Mouse (Mus musculus) MEL (cell line): ENCODE measurements around the gene Gata2. TPM values are rescaled to one million over a fixed set of nuclear protein-coding genes. Genes with fewer than 3 reads are reported as not detected.

ENCODE experiments used
- DNase-seq: peaks from one replicate; pipeline ENCODE4 v3.0.0; 2011; ENCODE audit warnings: low read depth, low spot score
- H3K27ac ChIP-seq: 2 replicates; pipeline ENCODE4 v1.5.1; 2012; ENCODE audit warnings: low read depth, mild to moderate bottlenecking, control low read depth, low read length, moderate library complexity; ENCODE audit not compliant: control insufficient read depth
- H3K27me3 ChIP-seq, 2 experiments: fragments of 150-350 bp in 1 of 2; sonication (generic) in 1 of 2; 2 replicates each; pipeline ENCODE4 v1.6.1; 2012; ENCODE audit warnings: low read length in 2 of 2, mild to moderate bottlenecking in 2 of 2, improper control_type of control experiment in 1 of 2, moderate library complexity in 1 of 2; ENCODE audit not compliant: insufficient read depth in 2 of 2, control insufficient read depth in 1 of 2
- H3K36me3 ChIP-seq, 2 experiments: 2 replicates each; pipeline ENCODE4 v1.6.1; 2012 to 2014; ENCODE audit warnings: low read length in 2 of 2, improper control_type of control experiment in 1 of 2, inconsistent platforms in 1 of 2, mild to moderate bottlenecking in 1 of 2; ENCODE audit not compliant: insufficient read depth in 2 of 2, control insufficient read depth in 1 of 2
- H3K4me1 ChIP-seq, 2 experiments: fragments of 150-350 bp in 1 of 2; sonication (generic) in 1 of 2; 2 replicates each; pipeline ENCODE4 v1.6.1; 2012; ENCODE audit warnings: low read length in 2 of 2, improper control_type of control experiment in 1 of 2, mild to moderate bottlenecking in 1 of 2; ENCODE audit not compliant: insufficient read depth in 2 of 2, control insufficient read depth in 1 of 2
- H3K4me3 ChIP-seq, 2 experiments: fragments of 150-350 bp in 1 of 2; sonication (generic) in 1 of 2; 2 replicates each; pipeline ENCODE4 v1.5.1; 2012; ENCODE audit warnings: low read depth in 2 of 2, low read length in 2 of 2, mild to moderate bottlenecking in 2 of 2, moderate library complexity in 2 of 2, control low read depth in 1 of 2, improper control_type of control experiment in 1 of 2; ENCODE audit not compliant: control insufficient read depth in 1 of 2, insufficient read depth in 1 of 2
- H3K79me2 ChIP-seq: 2 replicates; pipeline ENCODE4 v1.6.1; 2012; ENCODE audit warnings: mild to moderate bottlenecking, low read length, moderate library complexity; ENCODE audit not compliant: control insufficient read depth, poor library complexity, insufficient read depth
- H3K9ac ChIP-seq: 2 replicates; pipeline ENCODE4 v1.6.1; 2012; ENCODE audit warnings: low read depth, mild to moderate bottlenecking, control low read depth, low read length, moderate library complexity; ENCODE audit not compliant: control insufficient read depth, poor library complexity, severe bottlenecking
- H3K9me3 ChIP-seq: fragments of 150-350 bp; sonication (generic); replicated peaks from 2 replicates; pipeline ENCODE4 v1.6.1; 2012; ENCODE audit warnings: mild to moderate bottlenecking, low read length, improper control_type of control experiment, moderate library complexity; ENCODE audit not compliant: insufficient read depth
- BHLHE40 ChIP-seq: IDR thresholded peaks from 2 replicates; pipeline ENCODE4 v1.6.1; 2012; ENCODE audit warnings: low read depth, mild to moderate bottlenecking, inconsistent platforms, low read length, improper control_type of control experiment, borderline replicate concordance
- CHD1 ChIP-seq: IDR thresholded peaks from 2 replicates; pipeline ENCODE4 v1.6.1; 2012; ENCODE audit warnings: low read depth, mild to moderate bottlenecking, inconsistent platforms, low read length, improper control_type of control experiment
- CHD2 ChIP-seq: IDR thresholded peaks from 2 replicates; pipeline ENCODE4 v1.6.1; 2011; ENCODE audit warnings: low read length, improper control_type of control experiment
- ELF1 ChIP-seq: IDR thresholded peaks from 2 replicates; pipeline ENCODE4 v1.6.1; 2014; ENCODE audit warnings: low read depth, mild to moderate bottlenecking, inconsistent platforms, low read length, improper control_type of control experiment, moderate library complexity
- EP300 ChIP-seq, 2 experiments: IDR thresholded peaks; 2 replicates each; pipeline ENCODE4 v1.6.1; 2011; ENCODE audit warnings: improper control_type of control experiment in 2 of 2, low read length in 2 of 2, low read depth in 1 of 2, mild to moderate bottlenecking in 1 of 2
- ETS1 ChIP-seq: IDR thresholded peaks from 2 replicates; pipeline ENCODE4 v1.6.1; 2012; ENCODE audit warnings: low read depth, mild to moderate bottlenecking, inconsistent platforms, low read length, improper control_type of control experiment, moderate library complexity
- GABPA ChIP-seq: IDR thresholded peaks from 2 replicates; pipeline ENCODE4 v1.6.1; 2012; ENCODE audit warnings: low read depth, mild to moderate bottlenecking, inconsistent platforms, low read length, improper control_type of control experiment, moderate library complexity
- GATA1 ChIP-seq: IDR thresholded peaks from 2 replicates; pipeline ENCODE4 v1.6.1; 2011; ENCODE audit warnings: low read depth, low read length, improper control_type of control experiment
- HCFC1 ChIP-seq: IDR thresholded peaks from 2 replicates; pipeline ENCODE4 v1.6.1; 2012; ENCODE audit warnings: low read depth, mild to moderate bottlenecking, inconsistent platforms, low read length, improper control_type of control experiment, moderate library complexity
- JUND ChIP-seq: IDR thresholded peaks from 2 replicates; pipeline ENCODE4 v1.6.1; 2011; ENCODE audit warnings: low read depth, mild to moderate bottlenecking, improper control_type of control experiment, low read length
- KAT2A ChIP-seq: conservative IDR thresholded peaks from 2 replicates; pipeline ENCODE4 v1.6.1; 2012; ENCODE audit warnings: low read depth, low read length, improper control_type of control experiment, inconsistent platforms
- MAX ChIP-seq: IDR thresholded peaks from 2 replicates; pipeline ENCODE4 v1.6.1; 2011; ENCODE audit warnings: low read length, improper control_type of control experiment
- MAZ ChIP-seq: IDR thresholded peaks from 2 replicates; pipeline ENCODE4 v1.6.1; 2012; ENCODE audit warnings: low read depth, mild to moderate bottlenecking, inconsistent platforms, low read length, improper control_type of control experiment
- MEF2A ChIP-seq: IDR thresholded peaks from 2 replicates; pipeline ENCODE4 v1.6.1; 2014; ENCODE audit warnings: low read depth, mild to moderate bottlenecking, inconsistent platforms, low read length, improper control_type of control experiment; ENCODE audit not compliant: poor library complexity, insufficient replicate concordance, severe bottlenecking; ENCODE audit errors: extremely low read depth
- MXI1 ChIP-seq: IDR thresholded peaks from 2 replicates; pipeline ENCODE4 v1.6.1; 2011; ENCODE audit warnings: mild to moderate bottlenecking, low read depth, low read length, improper control_type of control experiment
- MYB ChIP-seq: IDR thresholded peaks from 2 replicates; pipeline ENCODE4 v1.6.1; 2011; ENCODE audit warnings: mild to moderate bottlenecking, low read depth, low read length, improper control_type of control experiment
- MYC ChIP-seq: IDR thresholded peaks from 2 replicates; pipeline ENCODE4 v1.6.1; 2011; ENCODE audit warnings: low read depth, mild to moderate bottlenecking, low read length, improper control_type of control experiment, moderate library complexity
- NRF1 ChIP-seq: IDR thresholded peaks from 2 replicates; pipeline ENCODE4 v1.6.1; 2014; ENCODE audit warnings: low read depth, mild to moderate bottlenecking, inconsistent platforms, low read length, improper control_type of control experiment, moderate library complexity; ENCODE audit not compliant: poor library complexity, insufficient read depth, severe bottlenecking
- POLR2A ChIP-seq, 2 experiments: IDR thresholded peaks; 2 replicates each; pipeline ENCODE4 v1.6.1; 2011 to 2012; ENCODE audit warnings: low read length in 2 of 2, mild to moderate bottlenecking in 2 of 2, control low read depth in 1 of 2, improper control_type of control experiment in 1 of 2, low read depth in 1 of 2, moderate library complexity in 1 of 2; ENCODE audit not compliant: control insufficient read depth in 1 of 2, insufficient read depth in 1 of 2, poor library complexity in 1 of 2
- POLR2AphosphoS2 ChIP-seq: IDR thresholded peaks from 2 replicates; pipeline ENCODE4 v1.6.1; 2011; ENCODE audit warnings: low read length, improper control_type of control experiment
- POLR2AphosphoS5 ChIP-seq: IDR thresholded peaks from 2 replicates; pipeline ENCODE4 v1.6.1; 2012; ENCODE audit warnings: low read depth, borderline replicate concordance, mild to moderate bottlenecking, inconsistent platforms, low read length, moderate library complexity, mixed read lengths
- RAD21 ChIP-seq: IDR thresholded peaks from 2 replicates; pipeline ENCODE4 v1.6.1; 2011; ENCODE audit warnings: mild to moderate bottlenecking, low read depth, low read length, improper control_type of control experiment
- RCOR1 ChIP-seq: IDR thresholded peaks from 2 replicates; pipeline ENCODE4 v1.6.1; 2012; ENCODE audit warnings: low read depth, mild to moderate bottlenecking, inconsistent platforms, low read length, improper control_type of control experiment
- SIN3A ChIP-seq: IDR thresholded peaks from 2 replicates; pipeline ENCODE4 v1.6.1; 2012; ENCODE audit warnings: low read length, improper control_type of control experiment, inconsistent platforms
- SMC3 ChIP-seq: IDR thresholded peaks from 2 replicates; pipeline ENCODE4 v1.6.1; 2011; ENCODE audit warnings: low read depth, low read length, improper control_type of control experiment
- TAL1 ChIP-seq: IDR thresholded peaks from 2 replicates; pipeline ENCODE4 v1.6.1; 2012; ENCODE audit warnings: mild to moderate bottlenecking, inconsistent platforms, low read length, moderate library complexity, mixed read lengths
- TBP ChIP-seq: IDR thresholded peaks from 2 replicates; pipeline ENCODE4 v1.8.0; 2011; ENCODE audit warnings: low read depth, low read length, improper control_type of control experiment
- TCF12 ChIP-seq: IDR thresholded peaks from 2 replicates; pipeline ENCODE4 v1.6.1; 2014; ENCODE audit warnings: low read depth, mild to moderate bottlenecking, inconsistent platforms, low read length, improper control_type of control experiment, moderate library complexity
- UBTF ChIP-seq: IDR thresholded peaks from 2 replicates; pipeline ENCODE4 v1.6.1; 2012; ENCODE audit warnings: low read depth, mild to moderate bottlenecking, inconsistent platforms, low read length, improper control_type of control experiment, moderate library complexity, borderline replicate concordance; ENCODE audit not compliant: insufficient read depth
- USF1 ChIP-seq: IDR thresholded peaks from 2 replicates; pipeline ENCODE4 v1.6.1; 2014; ENCODE audit warnings: low read depth, mild to moderate bottlenecking, inconsistent platforms, low read length, improper control_type of control experiment, moderate library complexity
- USF2 ChIP-seq, 2 experiments: IDR thresholded peaks; 2 replicates each; pipeline ENCODE4 v1.6.1; 2011 to 2012; ENCODE audit warnings: improper control_type of control experiment in 2 of 2, low read length in 2 of 2, borderline replicate concordance in 1 of 2, inconsistent platforms in 1 of 2, low read depth in 1 of 2, mild to moderate bottlenecking in 1 of 2; ENCODE audit not compliant: insufficient read depth in 1 of 2
- ZC3H11A ChIP-seq: IDR thresholded peaks from 2 replicates; pipeline ENCODE4 v1.6.1; 2012; ENCODE audit warnings: low read depth, mild to moderate bottlenecking, inconsistent platforms, low read length, improper control_type of control experiment
- ZKSCAN1 ChIP-seq: IDR thresholded peaks from 2 replicates; pipeline ENCODE4 v1.6.1; 2012; ENCODE audit warnings: low read depth, mild to moderate bottlenecking, inconsistent platforms, low read length, improper control_type of control experiment, moderate library complexity
- ZMIZ1 ChIP-seq: IDR thresholded peaks from 2 replicates; pipeline ENCODE4 v1.6.1; 2012; ENCODE audit warnings: low read depth, mild to moderate bottlenecking, inconsistent platforms, low read length, improper control_type of control experiment, moderate library complexity
- ZNF384 ChIP-seq: IDR thresholded peaks from 2 replicates; pipeline ENCODE4 v1.6.1; 2012; ENCODE audit warnings: low read depth, mild to moderate bottlenecking, inconsistent platforms, low read length, improper control_type of control experiment
- polyA plus RNA-seq, 2 experiments: library from polyadenylated mRNA; stranded (reverse) in 1 of 2; unstranded in 1 of 2; fragments of >175 nt in 1 of 2; fragments of >200 nt in 1 of 2; gene quantifications; 2 replicates each; pipeline versions ENCODE4 v1.2.1 to v1.2.4; 2012; ENCODE audit warnings: low replicate concordance in 2 of 2, low read depth in 1 of 2; ENCODE audit not compliant: insufficient read length in 2 of 2, insufficient read depth in 1 of 2, missing spikeins in 1 of 2
- total RNA-seq: library from RNA; depleted of rRNA; stranded (reverse); fragments of 300-350 nt; gene quantifications from 2 replicates; pipeline ENCODE4 v1.2.3, GENCODE M21; 2012

The Gata2 gene
- total and polyA plus RNA-seq, 3 experiments: 7.7 to 12.4 TPM; not detected in 1

- H3K27me3 ChIP-seq: no peaks in the 10 kb centered on the region
- peak overlapping the region; percentile 97 for H3K27ac ChIP-seq
- H3K9me3 ChIP-seq: no peaks in the 10 kb centered on the region
- peak; percentile 94 for DNase-seq
- H3K4me1 ChIP-seq: peaks cover 17 to 18% of the 10 kb centered on the region in 2 experiments
- H3K9ac ChIP-seq: peak overlapping the region; percentile 70
- peak overlapping the region; percentile 39 to 43 for H3K4me3 ChIP-seq
- H3K36me3 ChIP-seq: peaks cover 0 to 18% of the 10 kb centered on the region in 2 experiments; a peak in 2 of 4 replicates
- no peaks in the 10 kb centered on the region; the same call in none of the 2 replicates for H3K79me2 ChIP-seq
- peak; percentile 99 for TF ChIP-seq GATA1
- peak; percentile 98 for TF ChIP-seq ZNF384
- no peak for TF ChIP-seq MAX
- TF ChIP-seq NRF1: no peak
- peak; percentile 97 for TF ChIP-seq EP300 (IDR thresholded peaks at IDR 0.05; ENCODE audit: low read depth in 1 of 2, low read length in 2 of 2)
- TF ChIP-seq SIN3A: peak; percentile 70
- TF ChIP-seq KAT2A: no peak
- TF ChIP-seq POLR2AphosphoS5: no peak
- no peak for TF ChIP-seq ZC3H11A
- 0 out of 2 replicates have a peak, but pooled peaks have one; percentile 25 for TF ChIP-seq HCFC1
- no peak for TF ChIP-seq UBTF
- no peak for TF ChIP-seq RAD21
- no peak for TF ChIP-seq CHD1
- no peak for TF ChIP-seq USF1
- no peak; the same call in 1 of the 2 replicates for TF ChIP-seq ZKSCAN1
- 0 out of 2 replicates have a peak, but pooled peaks have one; percentile 38 for TF ChIP-seq MYB
- TF ChIP-seq ELF1: peak; percentile 54; the same call in 1 of the 2 replicates
- TF ChIP-seq MEF2A: no peak
- no peak; the same call in 1 of the 2 replicates for TF ChIP-seq CHD2
- no peak for TF ChIP-seq USF2 (IDR thresholded peaks at IDR 0.05; ENCODE audit: borderline replicate concordance in 1 of 2, insufficient read depth in 1 of 2, low read depth in 1 of 2, low read length in 2 of 2)
- peak; percentile 95 for TF ChIP-seq TAL1
- no peak for TF ChIP-seq MYC
- no peak for TF ChIP-seq GABPA
- no peak for TF ChIP-seq MAZ
- peak; percentile 91 for TF ChIP-seq RCOR1
- no peak for TF ChIP-seq BHLHE40
- TF ChIP-seq MXI1: 0 out of 2 replicates have a peak, but pooled peaks have one; percentile 34
- TF ChIP-seq JUND: no peak
- peak; percentile 29; the same call in 1 of the 2 replicates for TF ChIP-seq TBP
- no peak for TF ChIP-seq ZMIZ1
- peak; percentile 99 for TF ChIP-seq TCF12
- TF ChIP-seq POLR2A (IDR thresholded peaks at IDR 0.05; ENCODE audit: control insufficient read depth in 1 of 2, insufficient read depth in 1 of 2, low read depth in 1 of 2, low read length in 2 of 2, poor library complexity in 1 of 2): no peak
- TF ChIP-seq ETS1: peak; percentile 85
- TF ChIP-seq POLR2AphosphoS2: no peak
- TF ChIP-seq SMC3: peak; percentile 35; the same call in 1 of the 2 replicates
Measured at GRCm38 (mm10) chr6:88202921-88203690, 9.4 kb downstream of the Gata2 start.
